Mouse (Mus musculus) heart, postnatal 10 days (tissue): ENCODE results near the gene Pax6. TPM values are rescaled to one million over a fixed set of nuclear protein-coding genes. Genes with fewer than 3 reads are reported as not detected.

Experiments used
- DNase-seq, 2 experiments: peaks; one replicate each; pipeline ENCODE4 v3.0.0; 2021
- intact Hi-C: fragments of 180-260 bp; cut with DNase I; formaldehyde crosslinking; loops from one replicate; pipeline ENCODE4 v1.15.1; 2025
- total RNA-seq, 2 experiments: library from RNA; stranded (reverse); gene quantifications; 2 replicates each; pipeline ENCODE4 v1.2.3; 2021

Pax6 gene
- total RNA-seq, 2 experiments from 2014 or later: not detected

DNA sequence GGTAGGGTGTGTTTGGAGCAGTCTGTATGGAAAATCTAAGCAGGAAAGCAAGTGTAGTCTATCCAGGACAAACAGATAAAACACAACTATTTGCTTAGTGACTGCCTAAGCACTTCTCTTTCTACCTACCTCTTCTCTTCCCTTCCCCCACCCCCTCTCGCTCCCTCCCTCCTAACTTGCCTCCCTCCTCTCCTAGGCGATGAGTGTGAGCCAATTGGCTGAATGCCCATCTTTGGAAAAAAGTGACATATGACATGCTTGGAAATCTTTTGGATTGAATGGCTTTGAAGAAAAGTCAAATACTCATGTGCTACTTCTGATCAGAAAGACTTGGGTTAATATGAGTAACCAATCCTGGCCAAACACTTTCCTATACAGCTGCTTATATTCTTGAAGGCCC lies 36.6 kb downstream of the Pax6 start:
- no peak for DNase-seq
- intact Hi-C loops: no loop called here

DNA sequence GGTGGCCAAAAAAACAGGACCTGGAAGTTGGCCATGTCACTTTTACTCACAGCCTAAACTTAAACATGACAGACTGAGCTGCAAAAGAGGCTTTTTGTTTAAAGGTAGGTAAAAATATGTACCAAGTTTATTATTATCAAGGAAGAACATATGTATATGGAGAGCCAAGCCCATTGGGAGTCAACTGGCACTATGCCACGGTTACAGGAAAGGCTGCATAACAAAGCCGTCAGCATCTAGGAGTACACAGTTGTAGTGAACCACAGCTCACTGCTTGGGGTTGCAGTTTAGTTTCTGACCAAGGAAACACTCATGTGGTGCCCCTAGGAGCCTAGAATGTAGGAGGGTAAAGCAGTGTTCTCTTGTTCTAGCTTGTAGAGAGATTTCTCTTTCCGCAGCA lies 40.4 kb downstream of the Pax6 start:
- no peak for DNase-seq
- intact Hi-C loops: no loop called here

GRCm38 (mm10) chr2:105710511-105710910 lies 41.8 kb downstream of the Pax6 start:
- intact Hi-C loops: no loop called here

DNA sequence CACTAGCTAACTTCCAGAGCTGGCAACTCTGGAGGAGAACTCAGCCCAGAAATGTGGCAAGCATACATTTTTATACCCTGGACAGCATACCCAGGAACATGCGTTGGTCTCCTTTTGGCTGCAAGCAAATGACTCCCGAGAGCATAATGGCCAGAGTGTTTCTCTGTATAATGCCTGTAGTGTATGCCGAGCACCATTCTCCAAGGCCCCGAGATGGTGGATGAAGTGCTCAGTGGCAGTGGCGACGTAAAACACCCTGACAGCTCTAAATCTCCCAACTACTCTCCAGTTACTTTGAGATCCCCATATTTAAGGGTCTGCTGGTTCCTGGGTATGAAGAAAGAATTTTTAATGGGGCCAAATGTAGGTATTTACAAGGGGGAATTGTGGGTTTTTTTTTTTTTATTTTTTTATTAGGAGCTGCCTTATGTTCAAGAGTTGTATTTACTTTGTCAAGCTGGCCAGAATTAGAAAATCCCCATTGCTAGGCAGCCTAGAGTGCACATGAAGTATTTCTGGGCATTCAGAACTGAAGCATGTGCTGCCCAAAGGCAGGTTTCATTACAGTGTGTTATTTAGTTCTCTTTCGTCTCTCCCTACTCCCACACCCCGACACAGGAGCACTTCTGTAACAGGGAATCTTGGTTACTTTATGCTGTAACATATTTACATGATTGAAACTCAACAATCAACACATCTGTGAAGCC lies 46.9 kb downstream of the Pax6 start:
- intact Hi-C loops: no loop called here
- no peak for DNase-seq

More at GRCm38 (mm10) chr2:105710511-105710910, 41.8 kb downstream of the Pax6 start:
- no peak for DNase-seq

DNA sequence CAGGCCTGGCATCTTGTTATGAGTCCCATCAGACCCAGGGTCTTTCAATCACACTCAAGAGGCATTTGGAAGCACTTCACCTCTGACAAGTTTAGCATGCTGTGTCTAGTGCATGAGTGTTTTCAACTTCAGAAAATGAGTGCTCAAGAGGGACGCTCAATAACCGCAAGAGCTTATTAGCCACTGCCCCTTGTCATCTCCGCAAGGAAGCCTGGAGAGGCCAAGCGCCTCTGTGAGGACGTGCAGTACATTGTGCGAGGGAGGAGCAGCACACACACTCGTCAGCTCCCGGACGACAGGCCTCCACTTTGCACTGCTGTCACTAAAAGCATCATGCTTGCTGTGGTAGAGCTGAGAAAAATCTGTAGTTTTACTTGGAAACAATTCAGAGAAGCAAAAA lies 58.0 kb downstream of the Pax6 start:
- no peak for DNase-seq
- intact Hi-C loops: no loop called here

DNA sequence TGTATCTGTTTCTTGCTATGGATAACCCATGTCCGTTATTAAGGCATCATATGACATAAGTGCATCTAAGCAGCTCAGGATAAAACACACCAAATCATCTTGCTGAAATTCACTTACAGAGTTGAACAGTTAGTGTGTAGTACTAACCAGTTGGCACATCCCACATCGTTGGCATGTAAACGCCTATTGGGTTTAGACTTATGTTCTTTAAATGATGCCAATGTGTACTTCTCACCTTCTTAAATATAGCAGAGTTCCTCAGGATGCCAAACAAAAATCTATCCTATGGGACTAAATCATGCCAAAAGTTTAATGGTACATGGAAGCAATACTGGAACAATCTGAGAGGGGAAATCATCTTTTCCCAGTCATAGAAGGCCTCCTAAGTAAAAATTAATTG lies 62.0 kb downstream of the Pax6 start:
- no peak for DNase-seq
- intact Hi-C loops: no loop called here

GRCm38 (mm10) chr2:105736166-105736565 lies 67.5 kb downstream of the Pax6 start:
- intact Hi-C loops: no loop called here
- no peak for DNase-seq

- no peak for DNase-seq
These were observed 78.2 kb downstream of the Pax6 start for GRCm38 (mm10) chr2:105746896-105747295.

More at GRCm38 (mm10) chr2:105746896-105747295, 78.2 kb downstream of the Pax6 start:
- intact Hi-C loops: no loop called here

Other genes starting within 250 kb of the Pax6 start
- gene Elp4, start 235.7 kb downstream of the Pax6 start, total RNA-seq: 10 to 100 TPM; 16.6 to 17.3 TPM
- gene Immp1l, start 235.7 kb downstream of the Pax6 start, total RNA-seq: 10 to 100 TPM; 66.6 to 69.5 TPM